Mouse (Mus musculus): ENCODE data around the gene Nuak2.

Gene Nuak2

DNA sequence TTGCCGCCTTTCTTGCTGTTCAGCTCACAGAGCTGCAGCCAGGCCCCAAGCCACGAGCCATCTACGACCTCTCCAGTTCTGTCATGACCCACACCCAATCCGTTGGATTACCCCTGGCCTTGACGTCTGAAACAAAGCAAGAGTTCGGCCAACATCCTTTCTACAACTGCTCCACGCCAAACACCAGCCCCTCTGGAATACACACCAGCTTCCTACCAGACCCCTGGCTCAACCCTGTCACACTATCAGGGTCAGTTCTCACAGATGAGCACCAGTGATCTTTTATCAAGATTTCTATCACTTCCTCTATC lies 61.1 kb downstream of the Nuak2 start:
- no peak for DNase-seq (ENCODE audit: inconsistent ontology term)

DNA sequence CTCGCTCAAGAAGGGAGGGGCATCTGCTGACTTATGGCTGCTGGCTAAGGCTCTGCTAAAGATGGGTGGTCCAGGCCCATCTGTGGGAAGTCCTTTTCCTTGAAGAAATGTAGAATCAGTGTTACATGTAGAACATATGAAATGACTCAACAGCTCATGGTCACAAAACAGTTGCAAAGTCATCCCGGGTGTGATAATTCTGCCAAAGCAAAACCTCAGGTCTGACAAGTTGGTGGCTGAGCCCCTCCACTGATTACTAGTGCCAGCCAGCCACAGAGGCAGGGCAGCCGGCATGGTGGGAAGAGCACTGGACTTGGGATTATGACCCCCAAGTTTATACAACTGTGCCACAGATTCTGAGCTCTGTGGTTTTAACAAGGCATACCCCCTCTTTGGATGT lies 61.9 kb downstream of the Nuak2 start:
- no peak for DNase-seq (ENCODE audit: inconsistent ontology term)

DNA sequence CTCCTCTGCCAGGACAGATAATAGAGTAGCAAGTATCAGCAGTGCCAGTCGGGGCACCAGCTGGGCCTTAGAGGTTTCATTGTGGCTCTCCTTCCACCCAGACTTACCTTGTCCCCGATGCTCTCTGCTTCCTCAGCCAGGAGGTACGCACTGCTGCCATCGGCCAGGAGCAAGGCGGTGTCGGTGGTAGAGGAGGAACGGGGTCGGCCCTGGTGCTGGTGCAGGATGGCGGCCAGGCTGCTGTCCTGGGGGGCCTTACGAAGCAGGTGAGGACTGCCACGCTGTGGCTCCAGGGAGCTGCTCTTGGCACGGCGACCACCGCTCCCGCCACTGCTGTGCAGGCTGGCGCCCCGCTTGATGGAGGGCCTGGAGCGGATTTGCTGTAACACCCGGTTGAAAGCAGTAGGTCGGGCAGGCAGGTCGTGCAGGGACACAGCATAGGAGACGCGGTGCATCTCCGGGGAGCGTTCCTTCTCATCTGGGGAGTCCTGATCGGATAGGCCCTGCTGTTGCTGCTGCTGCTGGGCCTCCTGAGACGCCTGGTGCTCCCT lies 64.7 kb downstream of the Nuak2 start:
- no peak for DNase-seq (ENCODE audit: inconsistent ontology term)

GRCm38 (mm10) chr1:132381929-132382328 lies 66.0 kb downstream of the Nuak2 start:
- DNase-seq (ENCODE audit: inconsistent ontology term): no peak

All from Muller cell, postnatal 12 days (primary cell).